Mouse (Mus musculus): ENCODE results near the gene Polr1a.

Polr1a gene

GRCm38 (mm10) chr6:71995081-71995480 lies 86.2 kb downstream of the Polr1a start:
- no peak for DNase-seq (ENCODE audit: extremely low read depth, low read depth, low spot score)

GRCm38 (mm10) chr6:71997215-71997614 lies 88.4 kb downstream of the Polr1a start:
- DNase-seq (ENCODE audit: extremely low read depth, low read depth, low spot score): no peak

- DNase-seq (ENCODE audit: extremely low read depth, low read depth, low spot score): no peak
Measured at GRCm38 (mm10) chr6:71999917-72000512, 91.2 kb downstream of the Polr1a start.

- no peak for DNase-seq (ENCODE audit: extremely low read depth, low read depth, low spot score)
Measured at GRCm38 (mm10) chr6:72001220-72001777, 92.4 kb downstream of the Polr1a start.

- DNase-seq (ENCODE audit: extremely low read depth, low read depth, low spot score): no peak
Measured at GRCm38 (mm10) chr6:72007411-72008212, 98.8 kb downstream of the Polr1a start.

- DNase-seq (ENCODE audit: extremely low read depth, low read depth, low spot score): no peak
Measured at GRCm38 (mm10) chr6:72008213-72008655, 99.4 kb downstream of the Polr1a start.

- no peak for DNase-seq (ENCODE audit: extremely low read depth, low read depth, low spot score)
Measured at GRCm38 (mm10) chr6:72009454-72009853, 100.6 kb downstream of the Polr1a start.

GRCm38 (mm10) chr6:72014033-72014432 lies 105.2 kb downstream of the Polr1a start:
- no peak for DNase-seq (ENCODE audit: extremely low read depth, low read depth, low spot score)

- no peak for DNase-seq (ENCODE audit: extremely low read depth, low read depth, low spot score)
Measured at GRCm38 (mm10) chr6:72018052-72018451, 109.2 kb downstream of the Polr1a start.

GRCm38 (mm10) chr6:72025497-72025896 lies 116.6 kb downstream of the Polr1a start:
- DNase-seq (ENCODE audit: extremely low read depth, low read depth, low spot score): no peak

- no peak for DNase-seq (ENCODE audit: extremely low read depth, low read depth, low spot score)
Measured at GRCm38 (mm10) chr6:72028079-72028478, 119.2 kb downstream of the Polr1a start.

- no peak for DNase-seq (ENCODE audit: extremely low read depth, low read depth, low spot score)
Measured at GRCm38 (mm10) chr6:72029674-72030073, 120.8 kb downstream of the Polr1a start.

All from fat pad, adult 2 months (tissue).